Mouse (Mus musculus) myocyte (in vitro differentiated cells): ENCODE measurements around the gene Gm20716. TPM values are rescaled to one million over a fixed set of nuclear protein-coding genes. Genes with fewer than 3 reads are reported as not detected.

Experiments used
- H3K27me3 ChIP-seq: one replicate; pipeline ENCODE4 v1.6.1; 2011; ENCODE audit not compliant: control insufficient read depth, insufficient read depth, insufficient read length
- H3K36me3 ChIP-seq: one replicate; pipeline ENCODE4 v1.6.1; 2011; ENCODE audit not compliant: control insufficient read depth, insufficient read depth
- H3K4me2 ChIP-seq: one replicate; pipeline ENCODE4 v1.6.1; 2011; ENCODE audit warnings: low read depth, control low read depth
- H3K4me3 ChIP-seq: one replicate; pipeline ENCODE4 v1.5.1; 2011; ENCODE audit warnings: mild to moderate bottlenecking, control low read depth, moderate library complexity
- H3K79me2 ChIP-seq: one replicate; pipeline ENCODE4 v1.6.1; 2011; ENCODE audit not compliant: control insufficient read depth, insufficient read depth
- H3ac ChIP-seq: one replicate; pipeline ENCODE4 v1.6.1; 2011; ENCODE audit not compliant: control insufficient read depth, insufficient read length
- CEBPB ChIP-seq: IDR thresholded peaks from 2 replicates; pipeline ENCODE4 v1.6.1; 2011; ENCODE audit warnings: mild to moderate bottlenecking, moderate library complexity; ENCODE audit not compliant: poor library complexity, insufficient read depth, severe bottlenecking
- E2F4 ChIP-seq: IDR thresholded peaks from one replicate; pipeline ENCODE4 v1.6.1; 2011; ENCODE audit warnings: mild to moderate bottlenecking, control low read depth, moderate library complexity; ENCODE audit not compliant: insufficient read depth
- MAX ChIP-seq: IDR thresholded peaks from one replicate; pipeline ENCODE4 v1.6.1; 2011; ENCODE audit warnings: low read depth, mild to moderate bottlenecking, control low read depth
- MYOD1 ChIP-seq, 3 experiments: IDR thresholded peaks; one replicate each; pipeline ENCODE4 v1.6.1; 2011; ENCODE audit warnings: control low read depth in 2 of 3, low read depth in 2 of 3, mild to moderate bottlenecking in 2 of 3, moderate library complexity in 1 of 3; ENCODE audit not compliant: insufficient read length in 2 of 3, control insufficient read depth in 1 of 3
- MYOG ChIP-seq, 3 experiments: IDR thresholded peaks; one replicate each; pipeline ENCODE4 v1.6.1; 2011; ENCODE audit warnings: control low read depth in 2 of 3, low read depth in 2 of 3, mild to moderate bottlenecking in 2 of 3; ENCODE audit not compliant: insufficient read length in 2 of 3, control insufficient read depth in 1 of 3, insufficient read depth in 1 of 3
- POLR2A ChIP-seq: IDR thresholded peaks from one replicate; pipeline ENCODE4 v1.6.1; 2011; ENCODE audit warnings: low read depth, mild to moderate bottlenecking, control low read depth, moderate library complexity; ENCODE audit not compliant: insufficient read length
- POLR2AphosphoS2 ChIP-seq: IDR thresholded peaks from one replicate; pipeline ENCODE4 v1.6.1; 2011; ENCODE audit warnings: low read depth, control low read depth; ENCODE audit not compliant: insufficient read length
- REST ChIP-seq: IDR thresholded peaks from one replicate; pipeline ENCODE4 v1.6.1; 2011; ENCODE audit warnings: mild to moderate bottlenecking, control low read depth, moderate library complexity; ENCODE audit not compliant: insufficient read depth, insufficient read length
- SRF ChIP-seq: IDR thresholded peaks from one replicate; pipeline ENCODE4 v1.6.1; 2011; ENCODE audit warnings: low read depth; ENCODE audit not compliant: control insufficient read depth, insufficient read length
- TCF12 ChIP-seq: IDR thresholded peaks from one replicate; pipeline ENCODE4 v1.6.1; 2011; ENCODE audit warnings: mild to moderate bottlenecking, control low read depth; ENCODE audit not compliant: poor library complexity, insufficient read depth, severe bottlenecking
- TCF3 ChIP-seq: IDR thresholded peaks from one replicate; pipeline ENCODE4 v1.6.1; 2011; ENCODE audit warnings: low read depth, control low read depth; ENCODE audit not compliant: insufficient read length
- USF1 ChIP-seq: IDR thresholded peaks from one replicate; pipeline ENCODE4 v1.6.1; 2011; ENCODE audit warnings: low read depth, mild to moderate bottlenecking, control low read depth, moderate library complexity
- polyA plus RNA-seq: library from polyadenylated mRNA; unstranded; fragments of >200 nt; fragmentation: generic; extraction: Trizol; gene quantifications from one replicate; pipeline ENCODE4 v1.2.1, GENCODE M21; 2012; ENCODE audit warnings: missing spikeins

Gm20716 gene
- polyA plus RNA-seq, 1 experiment = 24.4 TPM

DNA sequence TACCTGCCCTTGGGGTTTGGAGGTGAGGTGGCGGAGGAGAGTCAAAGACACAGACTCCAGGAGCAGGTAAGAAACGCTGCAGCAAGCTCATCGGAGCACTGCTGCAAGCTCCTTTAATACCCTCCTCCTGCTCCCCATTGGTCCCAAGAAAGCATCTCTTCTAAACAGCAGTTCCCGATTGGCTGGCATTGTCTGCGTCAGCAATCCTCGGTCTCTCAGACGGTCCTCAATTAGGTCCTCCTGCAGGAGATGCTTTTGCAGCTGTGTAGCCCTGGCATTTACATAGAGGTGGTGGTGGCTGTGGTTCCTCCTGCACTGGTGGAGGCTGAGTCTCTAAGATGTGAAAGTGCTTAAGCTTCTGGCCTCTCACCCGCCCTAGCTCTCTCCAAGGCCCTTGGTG lies 15.4 kb upstream of the Gm20716 start:
- Histone ChIP-seq H3K27me3 (peaks cover 25% of the 10 kb centered on the region), H3ac (no peak overlapping the region), H3K4me3 (no peak overlapping the region), H3K4me2 (no peak overlapping the region), H3K79me2 (no peaks in the 10 kb centered on the region), H3K36me3 (no peaks in the 10 kb centered on the region)
- no peak for TF ChIP-seq POLR2AphosphoS2
- TF ChIP-seq E2F4 = no peak
- TF ChIP-seq MYOD1 (IDR thresholded peaks at IDR 0.05; ENCODE audit: control insufficient read depth in 1 of 3, insufficient read length in 2 of 3, low read depth in 2 of 3) = no peak
- no peak for TF ChIP-seq USF1
- TF ChIP-seq REST = no peak
- no peak for TF ChIP-seq POLR2A
- no peak for TF ChIP-seq SRF
- TF ChIP-seq MYOG (IDR thresholded peaks at IDR 0.05; ENCODE audit: control insufficient read depth in 1 of 3, insufficient read depth in 1 of 3, insufficient read length in 2 of 3, low read depth in 2 of 3) = no peak
- no peak for TF ChIP-seq TCF3
- no peak for TF ChIP-seq CEBPB
- no peak for TF ChIP-seq TCF12
- no peak for TF ChIP-seq MAX

DNA sequence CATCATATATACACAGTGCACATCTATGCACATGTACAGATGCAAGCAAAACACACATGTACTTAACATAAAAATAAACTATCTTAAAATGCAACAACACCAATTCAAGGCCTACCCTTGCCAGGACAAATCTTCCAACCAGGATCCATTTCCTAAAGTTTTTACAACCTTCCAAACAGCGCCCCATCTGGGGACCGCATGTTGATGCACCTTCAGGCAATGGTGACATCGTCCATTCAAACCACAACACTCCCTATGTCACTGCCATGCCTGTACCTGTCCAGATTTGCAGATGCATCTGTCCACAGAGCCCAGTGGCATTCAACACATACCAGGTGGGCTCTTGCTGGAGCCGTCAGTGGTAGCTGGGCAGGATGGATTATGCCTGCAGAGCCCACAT lies 13.1 kb upstream of the Gm20716 start:
- Histone ChIP-seq H3K36me3 (no peaks in the 10 kb centered on the region), H3K79me2 (no peaks in the 10 kb centered on the region), H3ac (no peak overlapping the region), H3K27me3 (peaks cover 29% of the 10 kb centered on the region), H3K4me3 (no peak overlapping the region), H3K4me2 (no peak overlapping the region)
- TF ChIP-seq REST (no peak), CEBPB (no peak), MYOG (IDR thresholded peaks at IDR 0.05; ENCODE audit: control insufficient read depth in 1 of 3, insufficient read depth in 1 of 3, insufficient read length in 2 of 3, low read depth in 2 of 3) (no peak), MYOD1 (IDR thresholded peaks at IDR 0.05; ENCODE audit: control insufficient read depth in 1 of 3, insufficient read length in 2 of 3, low read depth in 2 of 3) (no peak), SRF (no peak), TCF12 (no peak), TCF3 (no peak), POLR2A (no peak), USF1 (no peak), E2F4 (no peak), MAX (no peak), POLR2AphosphoS2 (no peak)

DNA sequence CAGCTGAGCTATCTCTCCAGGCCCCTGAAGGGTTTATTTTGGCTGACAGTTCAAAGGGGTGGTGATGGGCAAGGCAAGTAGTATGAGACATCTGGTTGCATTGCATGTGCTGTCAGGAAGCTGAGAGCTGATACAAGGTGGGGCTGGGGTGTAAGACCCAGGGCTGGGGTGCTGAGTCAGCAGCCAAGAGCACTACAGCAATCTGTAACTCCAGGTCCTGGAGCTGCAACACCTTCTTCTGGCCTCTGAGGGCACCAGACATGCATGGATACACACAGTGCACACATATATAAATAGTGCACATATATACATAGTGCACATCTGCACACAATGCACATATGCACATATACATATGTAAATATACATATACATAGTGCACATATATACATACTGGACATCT lies 12.7 kb upstream of the Gm20716 start:
- Histone ChIP-seq H3K36me3 (no peaks in the 10 kb centered on the region), H3K79me2 (no peaks in the 10 kb centered on the region), H3K4me3 (no peak overlapping the region), H3K27me3 (peaks cover 29% of the 10 kb centered on the region), H3ac (no peak overlapping the region), H3K4me2 (no peak overlapping the region)
- no peak for TF ChIP-seq MAX
- TF ChIP-seq TCF12 = no peak
- no peak for TF ChIP-seq MYOD1 (IDR thresholded peaks at IDR 0.05; ENCODE audit: control insufficient read depth in 1 of 3, insufficient read length in 2 of 3, low read depth in 2 of 3)
- no peak for TF ChIP-seq E2F4
- TF ChIP-seq POLR2AphosphoS2 = no peak
- TF ChIP-seq POLR2A = no peak
- TF ChIP-seq USF1 = no peak
- no peak for TF ChIP-seq SRF
- no peak for TF ChIP-seq REST
- no peak for TF ChIP-seq TCF3

DNA sequence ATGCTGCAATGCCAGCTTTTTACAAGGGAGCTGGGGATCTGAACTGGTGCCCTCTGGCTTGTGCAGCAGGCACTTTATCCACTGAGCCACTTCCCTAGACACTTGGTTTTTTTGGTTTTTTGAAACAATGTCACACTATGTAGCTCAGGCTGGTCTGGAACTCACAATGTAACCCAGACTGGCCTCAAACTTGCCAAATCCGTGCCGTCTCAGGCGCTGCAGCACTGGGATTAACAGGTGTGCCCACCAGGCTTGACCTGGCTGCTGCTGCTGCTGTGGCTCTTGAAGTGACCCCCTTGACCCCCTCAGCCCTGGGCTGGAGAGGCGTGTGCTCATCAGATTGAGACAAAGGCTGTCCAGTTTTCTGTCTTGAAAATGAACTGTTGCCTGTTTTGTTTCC lies 8.2 kb upstream of the Gm20716 start:
- Histone ChIP-seq H3K27me3 (peaks cover 4% of the 10 kb centered on the region), H3K4me2 (no peak overlapping the region), H3K36me3 (no peaks in the 10 kb centered on the region), H3K79me2 (no peaks in the 10 kb centered on the region), H3ac (no peak overlapping the region), H3K4me3 (no peak overlapping the region)
- TF ChIP-seq TCF3 (no peak), MAX (no peak), POLR2A (no peak), CEBPB (no peak), E2F4 (no peak), MYOG (IDR thresholded peaks at IDR 0.05; ENCODE audit: control insufficient read depth in 1 of 3, insufficient read depth in 1 of 3, insufficient read length in 2 of 3, low read depth in 2 of 3) (no peak), TCF12 (no peak), USF1 (no peak), SRF (no peak), POLR2AphosphoS2 (no peak), REST (no peak), MYOD1 (IDR thresholded peaks at IDR 0.05; ENCODE audit: control insufficient read depth in 1 of 3, insufficient read length in 2 of 3, low read depth in 2 of 3) (no peak)

DNA sequence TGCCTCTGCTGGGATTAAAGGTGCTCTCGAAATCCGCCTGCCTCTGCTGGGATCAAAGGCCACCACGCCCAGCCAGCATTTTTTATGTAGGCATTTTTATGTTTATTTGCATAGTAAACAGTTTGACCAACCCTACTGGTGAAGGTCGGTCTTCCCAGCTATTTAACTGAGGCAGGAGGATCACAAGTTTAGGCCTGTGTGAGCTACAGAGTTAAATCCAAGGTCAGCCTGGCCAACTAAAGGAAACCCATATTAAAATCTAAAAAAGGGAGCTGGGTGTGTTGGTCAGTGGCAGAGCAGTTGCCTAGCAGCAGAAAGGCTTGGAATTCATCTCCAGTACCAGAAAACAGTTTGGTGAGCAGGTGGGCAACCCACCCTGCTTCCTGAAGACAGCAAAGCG lies 3.1 kb upstream of the Gm20716 start:
- H3ac ChIP-seq = no peak overlapping the region
- no peaks in the 10 kb centered on the region for H3K36me3 ChIP-seq
- H3K4me2 ChIP-seq = no peak overlapping the region
- peaks cover 26% of the 10 kb centered on the region for H3K79me2 ChIP-seq
- TF ChIP-seq SRF = no peak
- H3K4me3 ChIP-seq = no peak overlapping the region
- H3K27me3 ChIP-seq = peaks cover under 1% of the 10 kb centered on the region
